Mouse (Mus musculus) erythroid progenitor cell, adult 5-6 weeks (primary cell): ENCODE results near the gene Maz. TPM values are rescaled to one million over a fixed set of nuclear protein-coding genes. Genes with fewer than 3 reads are reported as not detected.
A peak's percentile ranks its signal among the peaks of the same experiment; 100 is the strongest.

Experiments
- ATAC-seq: replicated peaks from 2 replicates; pipeline ENCODE4 v1.8.0; 2016; ENCODE audit warnings: moderate number of reproducible peaks, mild to moderate bottlenecking, moderate TSS enrichment, inconsistent platforms; ENCODE audit not compliant: poor library complexity, low FRiP score, severe bottlenecking
- total RNA-seq, 2 experiments: library from RNA; stranded (forward) in 1 of 2; stranded (reverse) in 1 of 2; fragments of 150-400 nt in 1 of 2; fragments of 186-747, 209-891 nt in 1 of 2; gene quantifications; 2 replicates each; pipeline versions ENCODE4 v1.2.3 to v1.2.4; 2015 to 2017; ENCODE audit warnings: low replicate concordance in 2 of 2

The Maz gene
- total RNA-seq, 2 experiments from 2014 or later = 96.8 to 175 TPM

GRCm38 (mm10) chr7:127011051-127011450 lies 15.8 kb downstream of the Maz start:
- no peak for ATAC-seq

GRCm38 (mm10) chr7:127009307-127010085 lies 17.3 kb downstream of the Maz start:
- ATAC-seq = no peak

GRCm38 (mm10) chr7:127008239-127009019 lies 18.4 kb downstream of the Maz start:
- peak; percentile 60 for ATAC-seq

- ATAC-seq = no peak
Measured at GRCm38 (mm10) chr7:127007313-127008024, 19.4 kb downstream of the Maz start.

GRCm38 (mm10) chr7:127004122-127004875 lies 22.5 kb downstream of the Maz start:
- ATAC-seq = no peak

GRCm38 (mm10) chr7:127003620-127004019 lies 23.2 kb downstream of the Maz start:
- ATAC-seq = no peak

GRCm38 (mm10) chr7:126999568-126999967 lies 27.3 kb downstream of the Maz start:
- no peak for ATAC-seq

- ATAC-seq = no peak
Measured at GRCm38 (mm10) chr7:126996449-126996848, 30.4 kb downstream of the Maz start.

- no peak for ATAC-seq
Measured at GRCm38 (mm10) chr7:126988816-126989215, 38.0 kb downstream of the Maz start.

GRCm38 (mm10) chr7:126986319-126986718 lies 40.5 kb downstream of the Maz start:
- peak; percentile 64 for ATAC-seq

- no peak for ATAC-seq
Measured at GRCm38 (mm10) chr7:126984667-126985444, 42.0 kb downstream of the Maz start.

- no peak for ATAC-seq
Measured at GRCm38 (mm10) chr7:126983113-126983512, 43.7 kb downstream of the Maz start.

- no peak for ATAC-seq
Measured at GRCm38 (mm10) chr7:126982054-126982453, 44.8 kb downstream of the Maz start.

GRCm38 (mm10) chr7:126981601-126982000 lies 45.2 kb downstream of the Maz start:
- no peak for ATAC-seq

- ATAC-seq = no peak
Measured at GRCm38 (mm10) chr7:126978841-126979240, 48.0 kb downstream of the Maz start.

- 0 out of 2 replicates have a peak, but pooled peaks have one; percentile 13 for ATAC-seq
Measured at GRCm38 (mm10) chr7:126976878-126977459, 49.9 kb downstream of the Maz start.

GRCm38 (mm10) chr7:126975950-126976866 lies 50.6 kb downstream of the Maz start, which contains the start of gene Cdiptos:
Gene Cdiptos, minus strand, starts transcription at chr7:126976098.
- ATAC-seq = peak; percentile 94

GRCm38 (mm10) chr7:126975893-126975949 lies 51.1 kb downstream of the Maz start, which contains the start of gene Cdipt:
Gene Cdipt, plus strand, starts transcription at chr7:126975914.
- no peak for ATAC-seq
